Mouse (Mus musculus) midbrain, embryonic 16.5 days (tissue): Measurements from ENCODE around the gene Mycbpap. TPM values are rescaled to one million over a fixed set of nuclear protein-coding genes. Genes with fewer than 3 reads are reported as not detected.

Experiments
- ATAC-seq: fragments of 200-750 bp; cut with Nextera tagmentation; 2 replicates; pipeline ENCODE4 v1.8.0; 2017; ENCODE audit warnings: moderate TSS enrichment
- H3K27ac ChIP-seq: fragments of 300-500 bp; sonication (generic); 2 replicates; pipeline ENCODE4 v1.5.1; 2014; ENCODE audit warnings: mild to moderate bottlenecking, low read length, mixed read lengths
- H3K27me3 ChIP-seq: fragments of 300-500 bp; sonication (generic); 2 replicates; pipeline ENCODE4 v1.6.1; 2014; ENCODE audit warnings: low read depth, low read length, mixed read lengths; ENCODE audit not compliant: control insufficient read depth, insufficient read depth
- H3K36me3 ChIP-seq: fragments of 300-500 bp; sonication (generic); 2 replicates; pipeline ENCODE4 v1.6.1; 2014; ENCODE audit warnings: mild to moderate bottlenecking, low read length, moderate library complexity, mixed read lengths; ENCODE audit not compliant: control insufficient read depth, insufficient read depth
- H3K4me1 ChIP-seq: fragments of 300-500 bp; sonication (generic); 2 replicates; pipeline ENCODE4 v1.6.1; 2014; ENCODE audit warnings: mild to moderate bottlenecking, low read length, mixed read lengths; ENCODE audit not compliant: control insufficient read depth, insufficient read depth
- H3K4me2 ChIP-seq: fragments of 300-500 bp; sonication (generic); 2 replicates; pipeline ENCODE4 v1.6.1; 2014; ENCODE audit warnings: mild to moderate bottlenecking, low read length, mixed read lengths
- H3K4me3 ChIP-seq: fragments of 300-500 bp; sonication (generic); 2 replicates; pipeline ENCODE4 v1.5.1; 2014; ENCODE audit warnings: low read depth, mild to moderate bottlenecking, low read length, moderate library complexity, mixed read lengths
- H3K9ac ChIP-seq: fragments of 300-500 bp; sonication (generic); 2 replicates; pipeline ENCODE4 v1.6.1; 2014; ENCODE audit warnings: low read depth, low read length, mixed read lengths
- H3K9me3 ChIP-seq: fragments of 300-500 bp; sonication (generic); replicated peaks from 2 replicates; pipeline ENCODE4 v1.6.1; 2014; ENCODE audit warnings: mild to moderate bottlenecking, low read length, mixed read lengths; ENCODE audit not compliant: control insufficient read depth, poor library complexity, severe bottlenecking
- WGBS: fragments of 180-500 bp; shearing (Covaris S2); extraction: QIAGEN DNeasy Blood & Tissue Kit; methylation state at CpG from one replicate; pipeline ENCODE4 v1.1.7; 2014; 5-methylcytosine and 5-hydroxymethylcytosine counted together
- polyA plus RNA-seq: library from polyadenylated mRNA; unstranded; fragments of >200 nt; fragmentation: Nextera tagmentation; extraction: Ambion mirVana; gene quantifications from 2 replicates; pipeline ENCODE4 v1.2.1, GENCODE M21; 2015

The Mycbpap gene
- polyA plus RNA-seq, 1 experiment from 2014 or later: 5.6 TPM

GRCm38 (mm10) chr11:94480382-94480781 is 41.2 kb downstream of the Mycbpap start:
- Histone ChIP-seq H3K4me1 (peaks cover 4% of the 10 kb centered on the region; the same call in 1 of the 2 replicates), H3K4me3 (no peak overlapping the region), H3K9me3 (no peaks in the 10 kb centered on the region), H3K27ac (no peak overlapping the region), H3K4me2 (no peak overlapping the region), H3K36me3 (no peaks in the 10 kb centered on the region), H3K27me3 (no peaks in the 10 kb centered on the region), H3K9ac (no peak overlapping the region)
- ATAC-seq: no peak
- 77% methylated on average over 9 of the region's 9 CpGs for WGBS

GRCm38 (mm10) chr11:94477651-94478050 is 43.9 kb downstream of the Mycbpap start:
- H3K4me1 ChIP-seq: peaks cover 14% of the 10 kb centered on the region; the same call in 1 of the 2 replicates
- no peak overlapping the region for H3K9ac ChIP-seq
- no peak overlapping the region for H3K4me2 ChIP-seq
- H3K36me3 ChIP-seq: no peaks in the 10 kb centered on the region
- 71% methylated on average over 6 of the region's 6 CpGs for WGBS
- no peaks in the 10 kb centered on the region for H3K9me3 ChIP-seq
- H3K27me3 ChIP-seq: no peaks in the 10 kb centered on the region
- H3K27ac ChIP-seq: no peak overlapping the region
- ATAC-seq: no peak
- H3K4me3 ChIP-seq: no peak overlapping the region

GRCm38 (mm10) chr11:94475722-94476121 is 45.8 kb downstream of the Mycbpap start:
- WGBS: 6% methylated on average over 11 of the region's 11 CpGs
- no peak overlapping the region for H3K9ac ChIP-seq
- no peak overlapping the region for H3K27ac ChIP-seq
- no peaks in the 10 kb centered on the region for H3K36me3 ChIP-seq
- H3K9me3 ChIP-seq: no peaks in the 10 kb centered on the region
- no peaks in the 10 kb centered on the region for H3K27me3 ChIP-seq
- H3K4me2 ChIP-seq: peak overlapping the region; percentile 15; the same call in 1 of the 2 replicates
- no peak overlapping the region for H3K4me3 ChIP-seq
- no peak for ATAC-seq
- H3K4me1 ChIP-seq: peaks cover 21% of the 10 kb centered on the region

GRCm38 (mm10) chr11:94474544-94474910 is 47.0 kb downstream of the Mycbpap start:
- no peaks in the 10 kb centered on the region for H3K27me3 ChIP-seq
- WGBS: 2% methylated on average over 11 of the region's 11 CpGs
- peak overlapping the region; percentile 96; the same call in 1 of the 2 replicates for H3K9ac ChIP-seq
- H3K36me3 ChIP-seq: no peaks in the 10 kb centered on the region
- H3K27ac ChIP-seq: peak overlapping the region; percentile 84; the same call in 1 of the 2 replicates
- H3K4me2 ChIP-seq: peak overlapping the region; percentile 82
- peak overlapping the region; percentile 77 for H3K4me3 ChIP-seq
- H3K9me3 ChIP-seq: no peaks in the 10 kb centered on the region
- ATAC-seq: peak; percentile 30
- peaks cover 33% of the 10 kb centered on the region for H3K4me1 ChIP-seq

- H3K27ac ChIP-seq: peak within 1 kb of the TSS; percentile 84
Measured at GRCm38 (mm10) chr11:94473707-94474543, 47.6 kb downstream of the Mycbpap start, which contains the start of gene Cacna1g. Cacna1g (minus strand) TSS chr11:94474198.

GRCm38 (mm10) chr11:94472916-94473706 is 48.4 kb downstream of the Mycbpap start:
- no peaks in the 10 kb centered on the region for H3K36me3 ChIP-seq
- H3K4me1 ChIP-seq: peaks cover 46% of the 10 kb centered on the region
- under 1% methylated on average over 40 of the region's 52 CpGs for WGBS
- H3K4me3 ChIP-seq: peak overlapping the region; percentile 77
- no peaks in the 10 kb centered on the region for H3K27me3 ChIP-seq
- peak overlapping the region; percentile 84 for H3K27ac ChIP-seq
- H3K9ac ChIP-seq: peak overlapping the region; percentile 96
- peak overlapping the region; percentile 82 for H3K4me2 ChIP-seq
- ATAC-seq: no peak
- no peaks in the 10 kb centered on the region for H3K9me3 ChIP-seq

More at GRCm38 (mm10) chr11:94473707-94474543, 47.6 kb downstream of the Mycbpap start, which contains the start of gene Cacna1g:
- peaks cover 39% of the 10 kb centered on the region for H3K4me1 ChIP-seq
- H3K36me3 ChIP-seq: no peaks in the 10 kb centered on the region
- no peaks in the 10 kb centered on the region for H3K27me3 ChIP-seq
- H3K9ac ChIP-seq: peak within 1 kb of the TSS; percentile 96
- peak within 1 kb of the TSS; percentile 77 for H3K4me3 ChIP-seq
- ATAC-seq: peak; percentile 89
- WGBS: under 1% methylated on average over 25 of the region's 71 CpGs
- H3K9me3 ChIP-seq: no peaks in the 10 kb centered on the region
- peak within 1 kb of the TSS; percentile 82 for H3K4me2 ChIP-seq

GRCm38 (mm10) chr11:94472585-94472915 is 49.0 kb downstream of the Mycbpap start:
- Histone ChIP-seq H3K27me3 (no peaks in the 10 kb centered on the region), H3K4me2 (peak overlapping the region; percentile 82), H3K9ac (peak overlapping the region; percentile 96), H3K27ac (peak overlapping the region; percentile 84), H3K36me3 (no peaks in the 10 kb centered on the region), H3K4me1 (peaks cover 51% of the 10 kb centered on the region), H3K4me3 (peak overlapping the region; percentile 77), H3K9me3 (no peaks in the 10 kb centered on the region)
- WGBS: 0% methylated on average over 15 of the region's 15 CpGs
- no peak for ATAC-seq

- Histone ChIP-seq H3K27ac (peak overlapping the region; percentile 84), H3K4me1 (peaks cover 55% of the 10 kb centered on the region), H3K36me3 (no peaks in the 10 kb centered on the region), H3K4me3 (peak overlapping the region; percentile 77), H3K27me3 (no peaks in the 10 kb centered on the region), H3K4me2 (peak overlapping the region; percentile 82), H3K9ac (peak overlapping the region; percentile 96), H3K9me3 (no peaks in the 10 kb centered on the region)
- 2% methylated on average over 17 of the region's 17 CpGs for whole genome bisulfite sequencing
- ATAC-seq: no peak
Measured at GRCm38 (mm10) chr11:94471740-94472584, 49.6 kb downstream of the Mycbpap start.
